Mouse (Mus musculus): Measurements from ENCODE around the gene Olfr67. TPM values are rescaled to one million over a fixed set of nuclear protein-coding genes. Genes with fewer than 3 reads are reported as not detected.
"Not testable (repeated sequence)": the region's sequence is repeated elsewhere in the genome, so short reads cannot be mapped to it uniquely, and the experiment has no call there.

Olfr67 gene
- not detected for total RNA-seq (2021)
- long read RNA-seq, experiment 1 = 0 reads
- long read RNA-seq, experiment 2 = 0 reads

- intact Hi-C loops (cut with DNase I) = loop anchor here (5.0 kb wide), 1 partner anchor 151 kb away; the partner anchor contains the start of gene Olfr633
- DNase-seq = no peak
Observed at GRCm38 (mm10) chr7:103791721-103792120, at the start of gene Olfr67. TSS of gene Olfr67 (minus strand) at chr7:103791821.

DNA sequence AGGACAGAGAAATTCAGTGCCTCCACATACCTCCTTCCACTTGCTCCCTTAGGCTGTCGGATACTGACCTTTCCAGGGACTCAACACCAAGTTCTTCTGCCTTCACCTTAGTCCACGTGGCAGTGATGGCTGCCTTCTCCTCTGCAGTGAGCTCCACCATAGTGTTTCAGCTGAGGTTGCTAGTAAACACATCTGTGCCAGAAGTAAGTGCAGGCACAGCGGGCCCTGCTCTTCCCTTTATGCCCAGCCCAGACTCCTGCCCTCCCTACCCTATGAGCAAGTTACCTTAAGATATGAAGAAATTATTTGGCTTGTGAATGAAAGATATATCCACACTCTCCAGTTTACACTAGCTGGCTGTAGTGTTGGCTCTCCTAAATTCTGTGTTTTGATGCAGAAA lies 48.6 kb upstream of the Olfr67 start, which contains the start of gene Hbb-bh2:
TSS of gene Hbb-bh2 (minus strand) at position 253 of the 400 bp plus-strand sequence.
- DNase-seq = no peak
- intact Hi-C loops (cut with DNase I) = no loop called here

GRCm38 (mm10) chr7:103827808-103828207 lies 36.2 kb upstream of the Olfr67 start, which contains the start of gene Hbb-bs:
TSS of gene Hbb-bs (minus strand) at chr7:103828096.
- intact Hi-C loops (cut with DNase I) = no loop called here
- DNase-seq = no peak

GRCm38 (mm10) chr7:103827139-103827538 lies 35.5 kb upstream of the Olfr67 start:
- DNase-seq; intact Hi-C loops (cut with DNase I): not testable (repeated sequence)

- intact Hi-C loops (cut with DNase I) = no loop called here
- DNase-seq = no peak
Observed at GRCm38 (mm10) chr7:103826255-103826887, 34.8 kb upstream of the Olfr67 start.

GRCm38 (mm10) chr7:103825536-103826254 lies 34.1 kb upstream of the Olfr67 start:
- DNase-seq = no peak
- intact Hi-C loops (cut with DNase I) = no loop called here

- intact Hi-C loops (cut with DNase I) = no loop called here
- no peak for DNase-seq
Observed at GRCm38 (mm10) chr7:103824597-103824996, 33.0 kb upstream of the Olfr67 start.

DNA sequence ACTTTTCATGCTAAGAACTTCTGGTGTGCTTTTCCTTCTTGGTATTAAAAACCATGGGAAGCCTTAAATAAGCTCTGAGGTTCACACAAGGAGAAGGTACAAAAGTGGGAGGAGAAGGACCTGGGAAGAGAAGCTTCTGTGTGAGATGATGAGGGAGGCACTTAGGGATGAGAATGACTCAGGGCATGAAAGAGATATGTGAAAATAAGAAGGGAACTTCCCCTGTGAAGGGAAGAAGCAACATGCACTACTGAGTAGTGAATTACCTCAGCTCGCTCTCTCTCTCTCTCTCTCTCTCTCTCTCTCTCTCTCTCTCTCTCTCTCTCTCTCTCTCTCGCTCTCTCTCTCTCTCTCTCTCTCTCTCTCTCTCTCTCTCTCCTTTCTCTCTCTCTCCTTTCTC lies 23.5 kb upstream of the Olfr67 start:
- intact Hi-C loops (cut with DNase I); DNase-seq: not testable (repeated sequence)

DNA sequence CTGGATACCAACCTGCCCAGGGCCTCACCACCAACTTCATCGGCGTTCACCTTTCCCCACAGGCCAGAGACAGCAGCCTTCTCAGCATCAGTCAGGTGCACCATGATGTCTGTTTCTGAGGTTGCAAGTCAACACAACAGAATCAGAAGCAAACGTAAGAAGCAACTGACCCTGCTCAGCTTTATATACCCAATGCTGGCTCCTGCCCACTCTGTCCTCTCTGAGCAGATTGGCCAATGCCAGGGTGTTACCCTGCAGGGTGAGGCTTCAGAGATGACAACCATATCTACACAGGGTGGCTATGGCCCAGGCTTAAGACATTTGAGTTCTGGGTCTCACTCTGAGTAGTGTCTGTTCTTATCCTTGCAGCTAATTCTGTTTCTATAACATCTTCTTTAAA lies 22.1 kb upstream of the Olfr67 start, which contains the start of gene Hbb-bt:
TSS of gene Hbb-bt (minus strand) at position 231 of the 400 bp plus-strand sequence.
- no peak for DNase-seq
- intact Hi-C loops (cut with DNase I) = no loop called here

DNA sequence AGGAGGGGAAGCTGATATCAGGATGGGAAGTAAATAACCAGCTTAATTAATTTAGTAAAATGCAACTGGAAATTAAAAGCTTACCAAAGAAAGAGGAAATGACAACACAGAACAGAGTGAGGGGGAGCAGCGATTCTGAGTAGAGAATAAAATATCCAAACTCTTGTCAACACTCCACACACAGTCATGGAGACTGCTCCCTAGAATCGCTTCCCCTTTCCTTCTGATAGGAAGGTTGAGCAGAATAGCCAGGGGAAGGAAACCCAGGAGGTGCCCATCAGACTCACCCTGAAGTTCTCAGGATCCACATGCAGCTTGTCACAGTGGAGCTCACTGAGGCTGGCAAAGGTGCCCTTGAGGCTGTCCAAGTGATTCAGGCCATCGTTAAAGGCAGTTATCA lies 21.5 kb upstream of the Olfr67 start:
- intact Hi-C loops (cut with DNase I); DNase-seq: not testable (repeated sequence)

DNA sequence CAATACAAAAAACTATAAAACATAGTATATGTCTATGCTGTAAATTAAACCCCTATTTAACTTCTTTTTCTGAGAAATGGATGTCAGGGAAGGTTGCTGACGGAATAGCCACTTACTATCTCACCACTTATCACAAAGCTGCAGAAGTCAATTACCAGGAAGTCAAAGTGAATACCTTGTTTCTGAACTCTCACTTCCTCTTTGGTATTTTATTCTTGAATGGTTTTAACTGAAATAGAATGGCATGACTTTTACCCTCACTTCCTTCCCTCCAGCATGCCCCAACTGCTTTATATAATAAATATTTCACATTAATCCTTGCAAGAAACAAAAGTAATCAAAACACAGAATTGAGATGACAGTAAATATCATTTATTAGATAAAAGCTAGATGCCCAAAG lies 20.6 kb upstream of the Olfr67 start:
- no peak for DNase-seq
- intact Hi-C loops (cut with DNase I) = no loop called here

- intact Hi-C loops (cut with DNase I) = no loop called here
- DNase-seq = no peak
Observed at GRCm38 (mm10) chr7:103811223-103811845, 19.7 kb upstream of the Olfr67 start.

- DNase-seq = no peak
- intact Hi-C loops (cut with DNase I) = no loop called here
Observed at GRCm38 (mm10) chr7:103810746-103811145, 19.1 kb upstream of the Olfr67 start.

DNA sequence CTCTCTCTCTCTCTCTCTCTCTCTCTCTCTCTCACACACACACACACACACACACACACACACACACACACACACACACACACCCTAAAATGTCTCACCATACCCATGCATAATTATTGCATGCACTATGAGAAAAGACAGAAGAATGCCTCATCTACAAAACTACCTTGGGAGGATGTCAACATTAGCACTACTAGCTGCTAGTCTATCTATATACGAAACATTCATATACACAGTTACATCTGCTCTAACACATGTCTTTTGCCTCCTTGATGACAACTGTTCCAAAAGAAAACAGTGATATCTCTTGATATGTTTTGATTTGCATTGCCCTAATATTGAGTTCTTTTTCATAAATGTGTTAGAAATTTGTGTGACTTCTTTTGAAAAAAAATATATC lies 18.7 kb upstream of the Olfr67 start:
- intact Hi-C loops (cut with DNase I) = no loop called here
- no peak for DNase-seq

GRCm38 (mm10) chr7:103809801-103810155 lies 18.2 kb upstream of the Olfr67 start:
- intact Hi-C loops (cut with DNase I) = no loop called here
- DNase-seq = no peak

GRCm38 (mm10) chr7:103808971-103809800 lies 17.6 kb upstream of the Olfr67 start:
- intact Hi-C loops (cut with DNase I) = no loop called here
- no peak for DNase-seq

DNA sequence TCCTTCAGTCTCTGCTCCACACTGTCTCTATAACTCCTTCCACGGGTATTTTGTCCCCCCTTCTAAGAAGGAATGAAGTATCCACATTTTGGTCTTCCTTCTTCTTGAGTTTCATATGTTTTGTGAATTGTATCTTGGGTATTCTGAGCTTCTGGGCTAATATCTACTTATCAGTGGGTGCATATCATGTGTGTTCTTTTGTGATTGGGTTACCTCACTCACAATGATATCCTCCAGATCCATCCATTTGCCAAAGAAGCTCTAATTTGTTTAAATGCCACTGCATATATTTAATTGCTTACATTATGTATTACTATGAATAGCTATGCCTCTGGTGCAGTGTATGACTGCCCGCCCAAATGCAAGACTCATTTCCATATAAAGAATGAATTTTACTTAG lies 16.5 kb upstream of the Olfr67 start:
- intact Hi-C loops (cut with DNase I); DNase-seq: not testable (repeated sequence)

- DNase-seq = peak in 1 of 2 experiments; percentile 19
- intact Hi-C loops (cut with DNase I) = no loop called here
Observed at GRCm38 (mm10) chr7:103806856-103807255, 15.2 kb upstream of the Olfr67 start.

- intact Hi-C loops (cut with DNase I) = loop anchor here (5.0 kb wide), 1 partner anchor 149 kb away; the partner anchor contains the start of gene Olfr633
- DNase-seq = peak in 1 of 2 experiments; percentile 4
Observed at GRCm38 (mm10) chr7:103792669-103793388, 1.2 kb upstream of the Olfr67 start.

- intact Hi-C loops (cut with DNase I) = no loop called here
- DNase-seq = no peak
Observed at GRCm38 (mm10) chr7:103779598-103779997, 12.0 kb downstream of the Olfr67 start, which contains the start of gene Olfr68. TSS of gene Olfr68 (minus strand) at chr7:103779698.
